Mouse (Mus musculus): ENCODE results near the gene Il3.

DNA sequence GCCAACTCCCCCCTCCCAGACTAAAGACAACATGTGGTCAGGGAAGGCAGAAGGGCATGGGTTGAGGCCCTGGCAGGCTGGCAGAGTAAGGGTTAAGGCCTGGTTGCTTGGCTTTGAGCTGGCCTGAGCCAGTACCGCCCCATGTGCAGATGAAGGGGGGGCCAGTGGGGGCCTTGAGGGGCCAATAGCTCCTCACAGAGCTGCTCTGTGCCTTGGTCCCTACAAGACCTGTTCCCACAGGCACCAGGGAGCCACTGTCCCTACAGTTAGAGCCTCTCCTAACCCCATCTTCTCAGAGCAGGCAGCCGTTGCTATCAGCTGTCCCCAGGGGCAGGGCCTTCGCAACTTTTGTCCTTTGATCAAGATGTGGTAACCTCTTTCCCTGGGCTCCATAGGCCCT is 47.7 kb upstream of the Il3 start:
- TF ChIP-seq POLR2A (IDR thresholded peaks at IDR 0.05; ENCODE audit: control insufficient read depth, extremely low read depth, insufficient read depth, low read length, poor library complexity) (no peak), CTCF (IDR thresholded peaks at IDR 0.05; ENCODE audit: borderline replicate concordance, control insufficient read depth, extremely low read depth, insufficient read depth, low read length, poor library complexity) (no peak)

All from thymus, adult 2 months (tissue).